Mouse (Mus musculus) c-Kit-positive CD71-negative TER-119-negative erythroid progenitor cells, embryonic 14.5 days (primary cell): ENCODE measurements at regions not wholly inside any gene's neighbourhood (a gene's known extent, or its start where the extent isn't known, plus 50 kb on each side); places are given as distances from the start of the nearest gene placed in this dataset.
A peak's percentile ranks its signal among the peaks of the same experiment; 100 is the strongest.

Experiments used
- DNase-seq: peaks from one replicate; pipeline ENCODE4 v3.0.0-alpha.2; 2013; ENCODE audit warnings: low read depth

DNA sequence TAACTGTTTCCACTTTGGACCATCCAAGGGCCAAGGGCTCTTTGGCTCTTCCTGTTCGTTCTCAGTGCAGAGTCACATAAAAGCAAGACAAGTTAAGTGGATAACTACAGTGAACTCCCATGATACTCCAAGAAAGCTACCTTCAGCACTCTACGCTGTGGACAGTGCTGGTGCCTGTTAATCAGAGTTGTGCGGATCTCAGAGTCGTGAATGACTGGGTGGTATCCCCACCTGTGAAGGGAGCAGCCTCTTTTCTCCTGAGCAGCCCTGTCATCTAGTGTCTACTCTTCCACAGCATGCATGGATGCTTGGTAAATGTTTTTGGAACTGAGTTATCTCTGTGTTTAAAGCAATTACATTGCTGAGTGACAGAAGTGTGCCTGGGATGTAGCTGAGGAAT, 568.4 kb upstream of the Map3k7 start:
- DNase-seq: no peak

DNA sequence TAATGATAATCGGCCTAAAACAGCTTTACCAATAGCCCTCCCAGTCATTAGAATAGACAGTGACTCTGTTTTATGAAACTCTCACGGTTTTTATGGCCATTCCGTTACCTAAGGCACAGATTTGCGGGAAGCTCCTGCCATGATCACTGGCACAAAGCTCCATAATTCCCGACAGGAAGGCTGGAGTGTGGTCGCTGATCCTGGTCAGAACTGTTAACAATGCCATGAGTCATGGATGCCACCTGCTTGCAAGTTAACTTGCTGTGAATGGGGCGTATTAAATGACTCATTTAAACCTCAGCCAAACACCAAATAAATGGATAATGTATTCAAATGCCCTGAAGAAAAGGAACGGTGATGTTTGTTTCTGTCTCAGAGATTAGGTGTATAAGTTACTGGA, 559.9 kb upstream of the Map3k7 start:
- no peak for DNase-seq

GRCm38 (mm10) chr4:31404840-31405714, 558.8 kb upstream of the Map3k7 start:
- DNase-seq: no peak

DNA sequence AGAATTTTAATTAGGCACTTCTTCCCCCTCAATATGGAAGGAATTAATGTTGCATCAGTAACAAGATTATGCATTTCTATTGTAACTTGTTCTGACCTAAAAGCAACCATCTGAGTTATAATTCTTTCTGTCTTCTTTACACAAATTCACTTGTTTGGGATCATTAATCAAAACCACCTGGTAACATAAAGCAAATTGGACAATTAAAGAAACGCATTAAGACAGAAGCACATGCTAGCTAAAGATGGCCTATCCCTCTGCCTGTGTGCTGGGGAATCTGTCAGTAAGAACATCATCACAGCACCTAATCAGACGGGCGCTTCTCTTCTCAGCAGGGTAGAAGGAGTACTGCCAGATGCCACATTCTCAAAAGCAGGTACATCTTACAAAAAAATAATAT, 553.7 kb upstream of the Map3k7 start:
- no peak for DNase-seq

DNA sequence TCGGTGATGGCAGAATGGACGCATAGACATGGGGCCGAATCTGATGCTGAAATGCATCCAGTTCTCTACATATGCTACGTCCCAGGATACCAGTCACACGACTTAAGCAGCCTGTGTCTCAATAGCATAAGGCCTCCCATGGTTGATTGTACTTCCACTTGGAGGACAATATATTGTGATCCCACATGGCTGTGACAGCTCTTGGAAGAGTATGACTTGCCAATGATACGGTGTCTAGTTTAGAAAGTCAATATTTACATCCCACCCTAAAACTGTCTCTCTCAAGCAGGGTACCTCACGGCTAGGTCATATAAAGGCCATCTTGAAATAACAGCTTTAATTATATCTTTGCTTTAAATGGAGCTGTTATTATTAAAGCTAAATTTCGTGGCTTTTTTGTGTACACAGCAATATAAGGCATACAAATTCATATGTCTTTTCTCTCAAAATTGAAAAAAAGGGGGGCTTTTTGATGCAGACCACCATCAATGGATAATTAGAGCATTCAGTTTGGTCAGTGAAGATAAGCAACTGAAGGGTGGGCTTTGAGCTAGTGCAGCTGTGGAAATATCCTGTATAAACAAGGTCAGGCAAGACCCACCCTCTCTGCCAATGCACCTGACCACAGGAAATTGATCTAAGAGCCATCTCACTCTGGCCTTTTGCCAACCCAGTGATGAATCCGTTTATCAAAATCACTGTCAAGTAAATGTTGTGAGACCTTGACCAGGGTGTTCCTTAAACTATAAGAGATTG, 551.9 kb upstream of the Map3k7 start:
- no peak for DNase-seq

DNA sequence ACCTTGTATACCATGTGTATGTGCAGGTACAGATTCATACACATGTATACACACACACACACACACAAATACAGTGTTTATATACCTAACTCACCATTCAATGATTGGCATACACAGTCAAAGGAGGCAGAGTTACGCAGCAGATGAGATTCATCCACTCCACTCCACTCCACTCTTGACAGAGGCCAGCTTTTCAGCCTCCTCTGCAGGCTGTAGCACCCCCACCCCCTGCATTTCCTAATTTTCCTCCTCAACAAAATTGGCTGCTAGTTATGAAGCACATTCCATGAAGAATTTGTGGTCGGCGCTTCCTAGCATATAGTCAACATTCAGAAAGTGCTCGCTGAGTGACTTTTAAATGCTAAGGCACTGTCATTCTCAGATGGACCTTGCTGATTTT, 546.7 kb upstream of the Map3k7 start:
- DNase-seq: no peak

- DNase-seq: peak; percentile 32
Observed at GRCm38 (mm10) chr4:31419240-31419639, 544.7 kb upstream of the Map3k7 start.

- no peak for DNase-seq
Observed at GRCm38 (mm10) chr4:31420167-31420566, 543.7 kb upstream of the Map3k7 start.

GRCm38 (mm10) chr4:31421386-31421785, 542.5 kb upstream of the Map3k7 start:
- no peak for DNase-seq

DNA sequence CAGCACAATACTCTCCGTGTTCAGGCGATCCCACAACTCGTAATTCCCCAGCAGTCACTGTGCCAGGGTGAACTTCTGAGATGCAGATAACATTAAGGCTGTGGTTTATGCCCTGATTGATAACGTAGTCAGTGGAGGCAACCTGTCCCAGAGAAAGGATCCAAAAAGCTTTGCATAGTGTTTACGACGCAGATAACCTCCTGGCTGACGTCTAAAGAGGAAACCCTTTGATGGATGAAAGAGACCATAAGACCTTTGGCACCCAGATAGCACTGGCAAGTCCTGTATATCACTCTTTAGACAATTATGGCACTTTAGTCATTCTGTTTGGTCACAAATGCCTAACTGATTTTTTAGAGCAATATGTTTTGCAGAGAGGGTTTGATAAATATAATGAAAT, 538.8 kb upstream of the Map3k7 start:
- no peak for DNase-seq

- no peak for DNase-seq
Observed at GRCm38 (mm10) chr4:31425716-31426115, 538.2 kb upstream of the Map3k7 start.

DNA sequence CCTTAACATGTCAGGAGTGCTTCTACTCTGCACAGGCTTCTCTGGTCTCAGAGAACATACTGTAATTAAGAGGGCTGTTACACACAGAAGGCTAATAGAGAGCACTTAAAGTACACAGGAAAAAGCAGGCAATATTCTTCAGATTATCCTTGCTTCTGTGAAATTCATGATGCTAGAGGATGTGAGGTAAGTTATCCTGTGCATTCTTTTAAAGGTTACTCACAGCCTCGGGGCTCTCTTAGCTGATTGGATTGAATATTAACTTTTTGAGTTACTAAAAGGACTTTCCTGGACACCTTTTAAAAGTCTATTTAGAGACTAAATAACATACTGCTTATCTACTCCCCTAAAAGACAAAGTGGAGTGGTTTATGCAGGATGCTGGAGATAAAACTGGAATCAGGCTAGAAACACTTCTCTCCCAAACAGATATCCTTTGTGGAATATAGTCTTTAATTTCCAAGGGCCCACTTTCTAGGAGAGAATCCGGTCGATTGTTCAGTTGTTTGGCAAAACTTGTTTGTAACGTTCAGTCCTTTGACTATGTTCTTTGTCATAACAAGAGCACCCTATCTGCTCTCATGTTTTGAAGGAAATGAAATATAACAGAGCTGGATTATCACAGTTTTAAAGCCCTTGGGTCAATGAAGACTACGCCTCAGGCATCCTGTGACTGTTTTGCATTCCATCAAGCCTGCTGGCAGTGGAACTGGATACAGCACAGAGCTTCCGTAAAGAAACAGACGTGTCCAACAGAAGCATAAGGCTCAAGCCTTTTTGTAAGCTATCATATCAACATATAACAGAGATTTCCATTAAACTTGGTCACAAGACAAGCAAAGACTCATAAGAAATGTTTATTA, 537.5 kb upstream of the Map3k7 start:
- no peak for DNase-seq

- DNase-seq: no peak
Observed at GRCm38 (mm10) chr4:31433943-31434342, 530.0 kb upstream of the Map3k7 start.

GRCm38 (mm10) chr4:31454898-31455297, 509.0 kb upstream of the Map3k7 start:
- DNase-seq: no peak

DNA sequence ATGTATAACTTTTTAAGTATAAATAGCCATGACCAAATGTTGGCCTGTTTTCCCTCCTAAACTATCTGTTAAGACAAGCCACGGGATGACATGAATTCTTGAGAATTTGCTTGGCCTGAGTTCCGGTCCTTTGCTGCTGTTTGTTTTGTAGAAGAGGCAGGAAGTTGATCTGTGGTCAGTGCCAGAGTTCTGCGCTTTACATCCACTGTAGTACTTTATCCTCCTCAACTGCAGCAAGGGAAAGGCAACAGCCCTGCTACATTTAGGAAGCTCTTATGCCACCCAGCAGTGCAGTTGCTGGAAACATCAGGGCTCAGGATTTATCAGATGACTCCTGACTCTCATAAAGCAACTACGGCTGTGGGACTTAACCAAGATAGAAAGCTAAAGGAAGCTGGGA, 508.4 kb upstream of the Map3k7 start:
- DNase-seq: no peak

DNA sequence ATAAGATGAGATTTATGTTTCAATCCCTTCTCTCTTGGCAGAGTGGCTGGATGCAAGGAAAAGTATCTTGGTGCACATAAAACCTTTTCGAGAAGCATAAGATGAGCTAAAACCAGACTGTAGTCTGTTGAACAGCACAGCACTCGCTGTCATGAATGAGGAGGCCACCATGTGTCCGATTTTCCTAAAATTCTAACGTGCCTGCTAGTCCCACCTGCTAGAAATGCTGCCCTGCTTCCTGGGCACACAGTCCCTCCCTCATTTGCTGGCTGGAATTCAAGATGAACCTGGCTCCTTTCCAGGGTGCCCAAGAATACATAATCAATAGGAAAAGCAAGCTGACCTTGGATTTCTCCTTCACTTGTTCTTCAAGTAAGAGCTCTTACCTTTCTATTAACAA, 501.4 kb upstream of the Map3k7 start:
- DNase-seq: no peak

DNA sequence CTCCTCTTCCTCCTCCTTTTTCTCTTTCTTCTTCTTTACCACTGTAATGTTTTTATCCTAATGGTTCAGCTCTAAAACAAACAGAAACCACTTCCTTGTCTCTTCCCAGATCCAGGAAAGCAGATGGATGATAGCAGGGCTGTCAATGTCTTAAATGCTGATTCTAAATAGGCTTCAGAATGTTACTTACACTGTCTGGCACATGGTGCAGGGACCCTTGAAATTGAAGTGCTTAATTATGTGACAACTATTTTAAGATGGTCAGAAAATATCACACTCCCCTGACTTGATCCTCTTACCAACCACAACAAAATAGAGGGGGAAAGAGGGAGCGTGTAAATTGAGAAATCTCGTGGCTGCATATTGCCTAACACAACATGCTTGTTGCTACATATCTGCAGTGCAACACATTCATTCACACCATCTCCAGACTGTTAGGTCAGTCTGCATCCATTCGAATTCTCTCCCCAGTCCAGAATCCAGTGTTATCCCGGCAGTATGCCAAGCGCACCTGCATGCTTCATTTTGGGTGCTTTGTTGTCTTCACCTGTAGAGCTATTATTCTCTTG, 500.7 kb upstream of the Map3k7 start:
- no peak for DNase-seq

DNA sequence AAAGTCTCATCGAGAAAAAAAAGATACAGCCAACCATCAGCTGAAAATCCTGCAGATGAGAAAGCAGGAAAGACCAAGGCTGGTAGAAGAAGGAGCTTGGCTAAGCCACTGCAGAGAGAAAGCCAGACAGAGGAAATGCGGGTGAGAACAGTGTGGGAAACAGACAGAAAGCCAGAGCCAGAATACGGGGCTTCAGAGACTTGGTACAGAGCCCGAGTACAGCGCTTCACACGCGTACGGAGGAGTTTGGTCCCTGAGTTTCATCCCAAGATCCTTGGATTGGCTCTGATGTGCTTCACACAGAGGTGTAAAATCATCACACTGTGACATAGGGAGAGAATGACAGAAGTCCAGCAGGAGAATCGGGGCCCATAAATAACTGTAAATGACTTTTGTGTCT, 495.6 kb upstream of the Map3k7 start:
- DNase-seq: no peak

- no peak for DNase-seq
Observed at GRCm38 (mm10) chr4:31469803-31470202, 494.1 kb upstream of the Map3k7 start.

DNA sequence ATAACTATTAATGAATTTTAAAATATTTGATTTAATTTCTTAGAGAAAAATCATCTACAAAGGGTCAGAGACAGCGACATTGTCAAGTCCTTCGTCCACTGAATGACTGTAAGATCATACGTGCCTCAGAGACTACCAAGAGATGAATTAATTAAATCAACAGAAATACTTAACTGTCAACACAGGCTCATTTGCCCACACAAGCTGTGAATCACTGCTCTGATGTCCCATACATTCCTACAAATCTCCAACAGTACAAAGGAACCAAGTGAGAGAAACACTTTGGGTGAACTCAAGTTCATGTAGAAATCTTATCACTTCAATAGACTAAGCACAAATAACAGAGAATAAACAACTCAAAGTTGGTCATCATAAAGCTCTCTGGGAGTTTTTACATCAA, 471.4 kb upstream of the Map3k7 start:
- DNase-seq: no peak

DNA sequence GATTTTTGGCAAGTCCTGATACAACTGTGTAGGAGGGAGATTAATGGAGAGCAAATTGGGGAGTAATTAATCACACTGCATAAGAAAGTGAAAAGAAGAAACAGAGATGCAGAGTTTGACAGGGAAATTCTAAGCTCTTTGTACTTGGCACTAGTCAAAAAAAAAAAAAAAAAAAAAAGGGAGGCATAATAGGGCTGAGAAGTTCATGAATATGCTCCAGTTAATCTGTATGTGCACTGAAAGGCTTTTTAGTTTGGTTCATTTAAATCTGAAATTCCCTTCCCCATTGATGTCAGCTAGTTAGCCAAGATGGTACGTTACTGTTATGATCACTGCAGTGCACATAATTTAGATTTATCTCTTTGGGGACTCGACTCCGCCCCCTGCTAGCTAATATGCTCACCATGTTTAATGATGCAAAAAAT, 470.8 kb upstream of the Map3k7 start:
- no peak for DNase-seq

DNA sequence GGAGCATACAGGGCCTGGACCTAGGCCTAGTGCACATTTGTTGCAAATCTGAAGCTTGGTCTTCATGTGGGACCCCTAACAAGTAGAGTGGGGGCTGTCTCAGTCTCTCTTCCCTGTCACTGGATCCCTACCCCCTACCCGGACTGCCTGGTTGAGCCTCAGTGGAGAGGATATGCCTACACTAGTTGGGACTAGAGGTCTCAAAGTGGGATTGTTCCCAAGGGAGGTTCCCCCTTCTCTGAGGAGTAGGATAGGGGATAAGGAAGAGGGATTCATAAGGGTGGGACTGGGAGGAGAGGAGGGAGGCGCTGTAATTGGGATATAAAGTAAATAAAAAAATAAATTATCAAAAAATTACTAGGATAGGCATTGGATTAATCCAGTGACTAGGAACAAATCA, 464.0 kb upstream of the Map3k7 start:
- DNase-seq: no peak
